Mouse (Mus musculus): ENCODE measurements around the gene 2310033P09Rik. TPM values are rescaled to one million over a fixed set of nuclear protein-coding genes. Genes with fewer than 3 reads are reported as not detected.

2310033P09Rik gene
- polyA plus RNA-seq, 1 experiment from 2014 or later, result 25.0 TPM

DNA sequence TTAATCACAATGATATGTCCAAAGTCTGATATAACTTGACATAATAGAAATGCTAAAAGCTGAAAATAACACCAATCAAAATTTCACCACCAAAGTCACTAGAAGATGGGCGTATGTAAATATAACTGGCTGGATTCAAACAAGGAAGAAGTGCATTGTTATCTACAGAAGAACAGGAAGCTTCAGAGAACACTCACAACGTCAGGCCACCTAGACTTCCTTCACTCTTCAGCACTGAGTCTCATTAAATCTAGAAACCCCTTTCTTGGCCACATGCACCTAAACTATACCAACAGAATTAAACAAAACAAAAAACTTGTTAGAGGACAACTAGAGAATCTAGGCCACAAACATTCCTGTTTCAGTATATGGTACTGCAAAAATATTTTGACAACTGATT is 16.3 kb downstream of the 2310033P09Rik start:
- Histone ChIP-seq H3K27me3 (ENCODE audit: control insufficient read depth, insufficient read depth, low read length) (no peaks in the 10 kb centered on the region), H3K4me2 (replicated peaks) (no peak overlapping the region), H3K4me3 (replicated peaks; ENCODE audit: low read length) (no peak overlapping the region), H3K36me3 (replicated peaks; ENCODE audit: control insufficient read depth, insufficient read depth) (no peaks in the 10 kb centered on the region), H3K27ac (no peak overlapping the region), H3K9ac (no peak overlapping the region), H3K4me1 (replicated peaks; ENCODE audit: control insufficient read depth, insufficient read depth, low read length) (peaks cover 28% of the 10 kb centered on the region), H3K9me3 (ENCODE audit: control insufficient read depth, low read length) (no peaks in the 10 kb centered on the region)
- WGBS, result 76% methylated on average over 2 of the region's 2 CpGs
- ATAC-seq (ENCODE audit: low FRiP score) (no peak), DNase-seq (ENCODE audit: low spot score) (no peak)

- H3K9ac ChIP-seq, result no peak overlapping the region
- no peaks in the 10 kb centered on the region for H3K27me3 ChIP-seq (ENCODE audit: control insufficient read depth, insufficient read depth, low read length)
- DNase-seq (ENCODE audit: low spot score) (no peak), ATAC-seq (ENCODE audit: low FRiP score) (no peak)
- H3K4me2 ChIP-seq (replicated peaks), result peak overlapping the region; percentile 83
- no peak overlapping the region for H3K4me3 ChIP-seq (replicated peaks; ENCODE audit: low read length)
- H3K9me3 ChIP-seq (ENCODE audit: control insufficient read depth, low read length), result no peaks in the 10 kb centered on the region
- no peaks in the 10 kb centered on the region for H3K36me3 ChIP-seq (replicated peaks; ENCODE audit: control insufficient read depth, insufficient read depth)
- 83% methylated on average over 2 of the region's 2 CpGs for WGBS
- H3K4me1 ChIP-seq (replicated peaks; ENCODE audit: control insufficient read depth, insufficient read depth, low read length), result peaks cover 28% of the 10 kb centered on the region
- no peak overlapping the region for H3K27ac ChIP-seq
Measured at GRCm38 (mm10) chr11:59225167-59225566, 17.0 kb downstream of the 2310033P09Rik start.

- peak overlapping the region; percentile 83 for H3K4me2 ChIP-seq (replicated peaks)
- 73% methylated on average over 3 of the region's 3 CpGs for WGBS
- peaks cover 28% of the 10 kb centered on the region for H3K4me1 ChIP-seq (replicated peaks; ENCODE audit: control insufficient read depth, insufficient read depth, low read length)
- H3K27me3 ChIP-seq (ENCODE audit: control insufficient read depth, insufficient read depth, low read length), result no peaks in the 10 kb centered on the region
- ATAC-seq (ENCODE audit: low FRiP score), result no peak
- no peak overlapping the region for H3K27ac ChIP-seq
- peak overlapping the region; percentile 98 for H3K4me3 ChIP-seq (replicated peaks; ENCODE audit: low read length)
- no peaks in the 10 kb centered on the region for H3K9me3 ChIP-seq (ENCODE audit: control insufficient read depth, low read length)
- no peak for DNase-seq (ENCODE audit: low spot score)
- H3K36me3 ChIP-seq (replicated peaks; ENCODE audit: control insufficient read depth, insufficient read depth), result no peaks in the 10 kb centered on the region
- peak overlapping the region; percentile 97 for H3K9ac ChIP-seq
Measured at GRCm38 (mm10) chr11:59226251-59226650, 18.1 kb downstream of the 2310033P09Rik start.

DNA sequence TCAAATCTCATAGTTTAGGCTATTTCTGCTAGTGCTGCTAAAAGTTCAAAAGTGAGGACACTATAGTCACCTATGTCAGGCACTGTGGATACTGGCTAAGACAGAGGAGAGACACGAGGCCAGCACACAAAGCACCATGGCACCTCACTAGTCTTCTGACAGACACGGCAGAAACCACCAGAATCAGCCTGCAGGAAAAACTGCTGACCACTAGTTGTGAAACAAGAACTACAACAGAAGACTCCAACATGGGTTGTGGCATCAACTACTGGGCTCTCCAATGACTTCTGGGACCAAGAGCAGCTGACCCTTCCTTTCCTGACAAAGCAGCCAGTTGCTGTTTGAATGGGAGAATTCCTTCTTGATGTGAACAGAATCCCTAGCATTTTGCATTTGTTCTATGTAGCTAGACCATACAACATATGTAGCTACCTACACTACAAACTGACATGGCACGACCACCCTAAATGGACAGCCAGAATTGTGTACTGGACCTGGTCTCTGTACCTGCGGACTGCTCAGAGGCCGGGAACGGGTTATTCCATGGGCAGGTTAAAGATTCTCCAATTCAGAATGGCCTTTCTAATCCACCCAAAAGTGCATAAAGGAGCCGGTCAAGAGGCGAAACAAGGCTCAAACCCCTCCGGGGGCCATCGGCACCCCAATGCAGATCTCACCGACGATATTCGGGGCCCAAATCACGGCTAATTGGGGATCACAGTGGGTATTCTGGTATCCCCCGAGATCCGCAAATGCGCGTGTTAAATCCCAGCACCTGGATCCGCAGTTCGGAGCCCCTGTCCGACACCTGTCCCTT is 18.9 kb downstream of the 2310033P09Rik start:
- 7% methylated on average over 21 of the region's 21 CpGs for WGBS
- peak overlapping the region; percentile 83 for H3K4me2 ChIP-seq (replicated peaks)
- H3K36me3 ChIP-seq (replicated peaks; ENCODE audit: control insufficient read depth, insufficient read depth), result no peaks in the 10 kb centered on the region
- H3K4me3 ChIP-seq (replicated peaks; ENCODE audit: low read length), result peak overlapping the region; percentile 98
- peaks cover 28% of the 10 kb centered on the region for H3K4me1 ChIP-seq (replicated peaks; ENCODE audit: control insufficient read depth, insufficient read depth, low read length)
- H3K27ac ChIP-seq, result peak overlapping the region; percentile 91
- H3K9me3 ChIP-seq (ENCODE audit: control insufficient read depth, low read length), result no peaks in the 10 kb centered on the region
- peak overlapping the region; percentile 97 for H3K9ac ChIP-seq
- no peak for ATAC-seq (ENCODE audit: low FRiP score)
- no peak for DNase-seq (ENCODE audit: low spot score)
- no peaks in the 10 kb centered on the region for H3K27me3 ChIP-seq (ENCODE audit: control insufficient read depth, insufficient read depth, low read length)

DNA sequence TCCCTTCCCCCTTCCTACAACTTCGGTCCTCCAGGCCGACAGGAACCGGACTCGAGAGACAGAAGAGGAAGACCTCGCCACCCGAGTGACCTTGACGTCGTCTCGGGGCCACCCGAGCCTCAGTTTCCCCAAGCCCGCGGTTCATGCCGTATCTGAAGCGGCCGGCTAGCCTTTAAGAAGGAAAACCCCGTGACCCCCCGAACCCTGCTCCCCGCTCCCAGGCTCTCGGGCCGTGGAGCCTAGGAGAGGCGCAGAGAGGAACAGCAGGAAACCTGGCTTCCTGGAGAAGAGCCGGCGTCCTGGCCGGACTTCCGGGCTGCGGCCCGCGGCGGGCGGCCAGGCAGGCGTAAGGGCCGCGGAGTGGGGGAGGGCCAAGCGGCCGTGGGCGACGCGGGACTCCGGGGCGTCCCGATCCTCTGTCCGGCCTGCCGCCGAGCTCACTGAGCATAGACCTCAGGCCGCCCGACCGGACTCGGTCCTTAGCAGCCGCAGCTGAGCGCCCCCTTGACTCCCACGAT is 19.5 kb downstream of the 2310033P09Rik start:
- ATAC-seq (ENCODE audit: low FRiP score) (peak; percentile 73), DNase-seq (ENCODE audit: low spot score) (no peak)
- under 1% methylated on average over 51 of the region's 51 CpGs for WGBS
- Histone ChIP-seq H3K4me2 (replicated peaks) (peak overlapping the region; percentile 83), H3K27ac (peak overlapping the region; percentile 91), H3K4me3 (replicated peaks; ENCODE audit: low read length) (peak overlapping the region; percentile 98), H3K36me3 (replicated peaks; ENCODE audit: control insufficient read depth, insufficient read depth) (no peaks in the 10 kb centered on the region), H3K4me1 (replicated peaks; ENCODE audit: control insufficient read depth, insufficient read depth, low read length) (peaks cover 28% of the 10 kb centered on the region), H3K27me3 (ENCODE audit: control insufficient read depth, insufficient read depth, low read length) (no peaks in the 10 kb centered on the region), H3K9me3 (ENCODE audit: control insufficient read depth, low read length) (no peaks in the 10 kb centered on the region), H3K9ac (peak overlapping the region; percentile 97)

- H3K27me3 ChIP-seq (ENCODE audit: control insufficient read depth, insufficient read depth, low read length), result no peaks in the 10 kb centered on the region
- H3K4me1 ChIP-seq (replicated peaks; ENCODE audit: control insufficient read depth, insufficient read depth, low read length), result peaks cover 28% of the 10 kb centered on the region
- no peaks in the 10 kb centered on the region for H3K36me3 ChIP-seq (replicated peaks; ENCODE audit: control insufficient read depth, insufficient read depth)
- no peaks in the 10 kb centered on the region for H3K9me3 ChIP-seq (ENCODE audit: control insufficient read depth, low read length)
- peak within 1 kb of the TSS; percentile 98 for H3K4me3 ChIP-seq (replicated peaks; ENCODE audit: low read length)
- DNase-seq (ENCODE audit: low spot score), result peak; percentile 99
- peak; percentile 94 for ATAC-seq (ENCODE audit: low FRiP score)
- peak within 1 kb of the TSS; percentile 91 for H3K27ac ChIP-seq
- WGBS, result 5% methylated on average over 58 of the region's 59 CpGs
- H3K4me2 ChIP-seq (replicated peaks), result peak within 1 kb of the TSS; percentile 83
- H3K9ac ChIP-seq, result peak within 1 kb of the TSS; percentile 97
Measured at GRCm38 (mm10) chr11:59228122-59228953, 20.2 kb downstream of the 2310033P09Rik start, which contains the start of gene Arf1. Gene Arf1 (minus strand): TSS chr11:59228270.

DNA sequence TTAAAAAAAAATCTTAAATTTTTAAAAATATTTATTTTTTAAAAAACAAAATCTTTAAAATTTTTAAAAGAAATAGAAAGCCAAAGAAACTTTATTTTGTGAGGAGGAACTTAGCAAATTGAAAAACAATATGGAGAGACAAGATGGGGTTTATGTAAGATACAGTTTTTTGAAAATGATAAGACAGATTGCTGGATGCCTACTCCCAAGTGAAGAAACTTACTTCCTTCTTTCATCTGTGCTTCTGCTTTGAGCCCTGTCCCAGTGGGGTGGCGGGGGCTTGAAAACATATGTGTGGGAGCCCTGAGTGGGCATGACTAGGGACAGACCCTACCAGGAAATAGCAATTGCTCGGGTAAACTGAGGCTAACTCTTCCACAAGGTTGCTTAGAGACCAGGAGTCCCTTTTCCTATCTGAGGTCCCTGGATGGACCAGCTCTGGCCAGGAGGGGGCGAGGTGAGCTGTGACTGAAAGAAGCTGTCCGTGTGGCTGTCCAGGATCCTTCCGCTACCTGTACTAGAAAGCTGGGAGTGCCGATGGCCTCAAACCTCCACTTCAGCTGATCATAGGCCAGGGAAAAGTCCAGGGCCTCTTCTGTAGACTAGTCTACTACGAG is 22.1 kb downstream of the 2310033P09Rik start:
- ATAC-seq (ENCODE audit: low FRiP score), result no peak
- 15% methylated on average over 7 of the region's 7 CpGs for WGBS

GRCm38 (mm10) chr11:59232797-59233196 is 24.7 kb downstream of the 2310033P09Rik start:
- H3K9ac ChIP-seq, result no peak overlapping the region
- peaks cover 5% of the 10 kb centered on the region for H3K4me1 ChIP-seq (replicated peaks; ENCODE audit: control insufficient read depth, insufficient read depth, low read length)
- no peak for ATAC-seq (ENCODE audit: low FRiP score)
- no peaks in the 10 kb centered on the region for H3K27me3 ChIP-seq (ENCODE audit: control insufficient read depth, insufficient read depth, low read length)
- H3K4me3 ChIP-seq (replicated peaks; ENCODE audit: low read length), result no peak overlapping the region
- no peaks in the 10 kb centered on the region for H3K36me3 ChIP-seq (replicated peaks; ENCODE audit: control insufficient read depth, insufficient read depth)
- 64% methylated on average over 2 of the region's 2 CpGs for WGBS
- H3K9me3 ChIP-seq (ENCODE audit: control insufficient read depth, low read length), result no peaks in the 10 kb centered on the region
- no peak overlapping the region for H3K27ac ChIP-seq
- no peak overlapping the region for H3K4me2 ChIP-seq (replicated peaks)
- DNase-seq (ENCODE audit: low spot score), result no peak

More for the DNA sequence above, 22.1 kb downstream of the 2310033P09Rik start:
- Histone ChIP-seq H3K27me3 (ENCODE audit: control insufficient read depth, insufficient read depth, low read length) (no peaks in the 10 kb centered on the region), H3K9ac (no peak overlapping the region), H3K4me3 (replicated peaks; ENCODE audit: low read length) (no peak overlapping the region), H3K4me1 (replicated peaks; ENCODE audit: control insufficient read depth, insufficient read depth, low read length) (peaks cover 23% of the 10 kb centered on the region), H3K4me2 (replicated peaks) (no peak overlapping the region), H3K36me3 (replicated peaks; ENCODE audit: control insufficient read depth, insufficient read depth) (no peaks in the 10 kb centered on the region), H3K27ac (no peak overlapping the region), H3K9me3 (ENCODE audit: control insufficient read depth, low read length) (no peaks in the 10 kb centered on the region)
- peak; percentile 62 for DNase-seq (ENCODE audit: low spot score)
